Mouse (Mus musculus) myocyte (in vitro differentiated cells): Measurements from ENCODE around the gene Pcyox1.

ENCODE experiments used
- E2F4 ChIP-seq: IDR thresholded peaks from one replicate; pipeline ENCODE4 v1.6.1; 2011; ENCODE audit warnings: mild to moderate bottlenecking, control low read depth, moderate library complexity; ENCODE audit not compliant: insufficient read depth
- MAX ChIP-seq: IDR thresholded peaks from one replicate; pipeline ENCODE4 v1.6.1; 2011; ENCODE audit warnings: low read depth, mild to moderate bottlenecking, control low read depth
- POLR2A ChIP-seq: IDR thresholded peaks from one replicate; pipeline ENCODE4 v1.6.1; 2011; ENCODE audit warnings: low read depth, mild to moderate bottlenecking, control low read depth, moderate library complexity; ENCODE audit not compliant: insufficient read length
- REST ChIP-seq: IDR thresholded peaks from one replicate; pipeline ENCODE4 v1.6.1; 2011; ENCODE audit warnings: mild to moderate bottlenecking, control low read depth, moderate library complexity; ENCODE audit not compliant: insufficient read depth, insufficient read length
- SRF ChIP-seq: IDR thresholded peaks from one replicate; pipeline ENCODE4 v1.6.1; 2011; ENCODE audit warnings: low read depth; ENCODE audit not compliant: control insufficient read depth, insufficient read length

DNA sequence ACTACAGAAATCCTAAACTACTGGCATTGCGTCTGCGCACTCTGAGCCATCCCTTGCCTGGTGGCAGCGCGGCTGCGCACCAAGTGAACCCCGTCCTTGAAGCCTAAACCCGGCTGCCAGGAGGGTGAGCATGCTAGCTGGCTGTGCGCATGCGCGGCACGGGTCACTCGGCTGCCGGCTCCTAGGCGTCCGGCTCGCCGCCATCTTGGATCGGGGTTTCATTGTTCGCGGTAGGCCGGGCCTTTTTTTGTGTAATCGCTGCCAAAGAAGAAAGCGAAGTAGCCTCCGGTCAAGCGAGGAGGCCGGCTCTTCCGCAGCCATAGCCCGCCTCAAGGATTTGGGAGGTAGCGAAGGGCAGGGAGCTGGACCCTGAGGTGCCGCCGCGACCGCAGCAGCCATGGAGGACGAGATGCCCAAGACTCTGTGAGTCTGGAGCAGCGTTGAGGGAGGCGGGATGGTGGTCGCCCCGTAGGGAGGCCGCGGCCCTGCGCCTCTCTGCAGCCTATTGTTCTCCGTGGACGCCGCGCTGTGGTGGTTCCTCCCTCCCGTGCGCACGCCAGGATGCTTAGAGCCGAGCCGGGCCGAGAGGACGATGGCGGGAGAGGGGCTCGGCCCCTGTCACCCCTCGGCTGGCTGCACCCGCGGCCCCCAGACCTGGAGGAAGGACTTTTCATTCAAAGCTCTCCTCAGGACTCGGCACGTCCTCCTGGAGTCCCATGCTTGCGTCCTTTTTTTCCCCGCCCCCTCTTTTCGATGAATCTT lies 7.3 kb upstream of the Pcyox1 start, which contains the start of gene Tia1:
- TF ChIP-seq POLR2A (peak; percentile 62), SRF (no peak), REST (no peak), MAX (no peak), E2F4 (no peak)
